Mouse (Mus musculus) MEL (cell line): Measurements from ENCODE around the gene Nrxn2.

Source experiments
- CTCF ChIP-seq, 3 experiments: IDR thresholded peaks in 2 of 3; conservative IDR thresholded peaks in 1 of 3; 2 replicates each; pipeline ENCODE4 v1.5.1; 2011 to 2012; ENCODE audit warnings: low read length in 3 of 3, low read depth in 2 of 3, mild to moderate bottlenecking in 2 of 3, improper control_type of control experiment in 1 of 3, inconsistent platforms in 1 of 3, mixed read lengths in 1 of 3, moderate library complexity in 1 of 3; ENCODE audit not compliant: control insufficient read depth in 1 of 3, insufficient read depth in 1 of 3, poor library complexity in 1 of 3, severe bottlenecking in 1 of 3
- POLR2AphosphoS2 ChIP-seq: IDR thresholded peaks from 2 replicates; pipeline ENCODE4 v1.6.1; 2011; ENCODE audit warnings: low read length, improper control_type of control experiment
- USF1 ChIP-seq: IDR thresholded peaks from 2 replicates; pipeline ENCODE4 v1.6.1; 2014; ENCODE audit warnings: low read depth, mild to moderate bottlenecking, inconsistent platforms, low read length, improper control_type of control experiment, moderate library complexity

- no peak for TF ChIP-seq POLR2AphosphoS2
- TF ChIP-seq CTCF (IDR thresholded peaks at IDR 0.05 in 2 of 3, conservative IDR thresholded peaks at IDR 0.05 in 1 of 3; ENCODE audit: control insufficient read depth in 1 of 3, insufficient read depth in 1 of 3, low read depth in 2 of 3, low read length in 3 of 3, poor library complexity in 1 of 3, severe bottlenecking in 1 of 3): no peak
- TF ChIP-seq USF1: no peak
Measured at GRCm38 (mm10) chr19:6518601-6519000, 100.1 kb downstream of the Nrxn2 start.
